Mouse (Mus musculus): ENCODE measurements at regions not wholly inside any gene's neighbourhood (a gene's known extent, or its start where the extent isn't known, plus 50 kb on each side); places are given as distances from the start of the nearest gene placed in this dataset.

GRCm38 (mm10) chr16:29738075-29738474 lies 158.9 kb downstream of the Opa1 start:
- H3K79me2 ChIP-seq (replicated peaks; ENCODE audit: control insufficient read depth, extremely low read depth, insufficient read depth, poor library complexity, severe bottlenecking): no peaks in the 10 kb centered on the region
- H3K27ac ChIP-seq (ENCODE audit: insufficient read depth, low read depth): no peak overlapping the region
- peaks cover 15% of the 10 kb centered on the region for H3K27me3 ChIP-seq (replicated peaks)
- H3K36me3 ChIP-seq (replicated peaks in 1 of 2; ENCODE audit: control insufficient read depth in 1 of 2, insufficient read depth in 1 of 2, low read length in 1 of 2): no peaks in the 10 kb centered on the region
- peaks cover 7 to 11% of the 10 kb centered on the region in 2 experiments for H3K4me1 ChIP-seq (ENCODE audit: control insufficient read depth in 1 of 2, insufficient read depth in 2 of 2)
- H3K9ac ChIP-seq (ENCODE audit: insufficient read depth, low read depth): no peak overlapping the region
- dilution Hi-C loops (cut with MboI; ENCODE audit: extremely low pct_ligation_motif_present, extremely low pct_unique_long_range_greater_than_20kb, low sequenced_read_pairs): no loop called here
- no peak overlapping the region for H3K4me2 ChIP-seq (ENCODE audit: insufficient read depth, low read depth, poor library complexity, severe bottlenecking)
- TF ChIP-seq CHD2 (IDR thresholded peaks at IDR 0.05; ENCODE audit: low read length) (peak; percentile 74; the same call in 1 of the 2 replicates), CHD1 (IDR thresholded peaks at IDR 0.05; ENCODE audit: low read depth, low read length) (no peak), BHLHE40 (IDR thresholded peaks at IDR 0.05; ENCODE audit: low read depth, low read length) (no peak), SMC3 (IDR thresholded peaks at IDR 0.05; ENCODE audit: low read depth, low read length) (no peak)
- no peaks in the 10 kb centered on the region for H3K9me3 ChIP-seq (replicated peaks; ENCODE audit: low read length)
- no peak for DNase-seq (ENCODE audit: extremely low read depth)
- H3K4me3 ChIP-seq (replicated peaks in 1 of 3; ENCODE audit: low read depth in 2 of 3, low read length in 2 of 3, poor library complexity in 1 of 3): no peak overlapping the region
- in situ Hi-C loops (cut with MboI; ENCODE audit: low pct_ligation_motif_present, low pct_unique_long_range_greater_than_20kb, low sequenced_read_pairs): loop anchor here (10.0 kb wide), 1 partner anchor 487 kb away; no protein-coding TSS in a partner anchor

- Histone ChIP-seq H3K27me3 (replicated peaks) (peaks cover 10% of the 10 kb centered on the region), H3K27ac (ENCODE audit: insufficient read depth, low read depth) (no peak overlapping the region), H3K4me1 (ENCODE audit: control insufficient read depth in 1 of 2, insufficient read depth in 2 of 2) (no peaks in the 10 kb centered on the region), H3K9me3 (replicated peaks; ENCODE audit: low read length) (peaks cover 10% of the 10 kb centered on the region), H3K79me2 (replicated peaks; ENCODE audit: control insufficient read depth, extremely low read depth, insufficient read depth, poor library complexity, severe bottlenecking) (no peaks in the 10 kb centered on the region), H3K4me2 (ENCODE audit: insufficient read depth, low read depth, poor library complexity, severe bottlenecking) (no peak overlapping the region), H3K36me3 (replicated peaks in 1 of 2; ENCODE audit: control insufficient read depth in 1 of 2, insufficient read depth in 1 of 2, low read length in 1 of 2) (no peaks in the 10 kb centered on the region), H3K9ac (ENCODE audit: insufficient read depth, low read depth) (no peak overlapping the region), H3K4me3 (replicated peaks in 1 of 3; ENCODE audit: low read depth in 2 of 3, low read length in 2 of 3, poor library complexity in 1 of 3) (no peak overlapping the region)
- DNase-seq (ENCODE audit: extremely low read depth): no peak
- TF ChIP-seq JUND (conservative IDR thresholded peaks at IDR 0.05; ENCODE audit: low read depth, low read length) (no peak), CHD2 (IDR thresholded peaks at IDR 0.05; ENCODE audit: low read length) (no peak), MEF2A (IDR thresholded peaks at IDR 0.05; ENCODE audit: borderline replicate concordance, low read depth, low read length) (no peak), MAZ (IDR thresholded peaks at IDR 0.05; ENCODE audit: low read depth, low read length) (no peak), HCFC1 (IDR thresholded peaks at IDR 0.05; ENCODE audit: low read depth, low read length) (no peak), MAX (IDR thresholded peaks at IDR 0.05; ENCODE audit: low read length) (no peak), NELFE (IDR thresholded peaks at IDR 0.05; ENCODE audit: low read depth, low read length) (no peak), ZNF384 (IDR thresholded peaks at IDR 0.05; ENCODE audit: low read depth, low read length) (no peak), EP300 (IDR thresholded peaks at IDR 0.05; ENCODE audit: low read length) (no peak), NRF1 (IDR thresholded peaks at IDR 0.05; ENCODE audit: low read depth, low read length) (no peak), USF2 (conservative IDR thresholded peaks at IDR 0.05; ENCODE audit: low read depth, low read length) (no peak), ETS1 (conservative IDR thresholded peaks at IDR 0.05; ENCODE audit: low read depth, low read length) (no peak), UBTF (IDR thresholded peaks at IDR 0.05; ENCODE audit: low read depth, low read length) (no peak), MYC (IDR thresholded peaks at IDR 0.05; ENCODE audit: low read depth, low read length) (no peak), JUN (IDR thresholded peaks at IDR 0.05; ENCODE audit: insufficient read depth, low read depth, low read length) (no peak), MAFK (IDR thresholded peaks at IDR 0.05; ENCODE audit: insufficient replicate concordance, low read length) (no peak)
- dilution Hi-C loops (cut with MboI; ENCODE audit: extremely low pct_ligation_motif_present, extremely low pct_unique_long_range_greater_than_20kb, low sequenced_read_pairs): no loop called here
- in situ Hi-C loops (cut with MboI; ENCODE audit: low pct_ligation_motif_present, low pct_unique_long_range_greater_than_20kb, low sequenced_read_pairs): no loop called here
These were observed 163.5 kb downstream of the Opa1 start for GRCm38 (mm10) chr16:29742497-29743230.

All from CH12.LX (cell line).